Mouse (Mus musculus) lung, postnatal 36 days (tissue): Measurements from ENCODE around the gene Rassf8.
A peak's percentile ranks its signal among the peaks of the same experiment; 100 is the strongest.

Experiments
- DNase-seq: peaks from one replicate; pipeline ENCODE4 v3.0.0; 2022; ENCODE audit warnings: mixed read lengths

The Rassf8 gene

GRCm38 (mm10) chr6:145746132-145746849, at the start of gene Rassf8:
TSS of gene Rassf8 (plus strand) at chr6:145746748.
- DNase-seq: peak; percentile 92

GRCm38 (mm10) chr6:145701021-145701540, 45.5 kb upstream of the Rassf8 start:
- peak; percentile 40 for DNase-seq

GRCm38 (mm10) chr6:145703667-145704066, 42.9 kb upstream of the Rassf8 start:
- peak; percentile 50 for DNase-seq

GRCm38 (mm10) chr6:145709956-145710720, 36.4 kb upstream of the Rassf8 start:
- DNase-seq: peak; percentile 11

- no peak for DNase-seq
Measured at GRCm38 (mm10) chr6:145710797-145711196, 35.8 kb upstream of the Rassf8 start.

GRCm38 (mm10) chr6:145711320-145711719, 35.2 kb upstream of the Rassf8 start:
- no peak for DNase-seq

GRCm38 (mm10) chr6:145713241-145714114, 33.1 kb upstream of the Rassf8 start:
- DNase-seq: no peak

GRCm38 (mm10) chr6:145714131-145714530, 32.4 kb upstream of the Rassf8 start:
- DNase-seq: no peak

- no peak for DNase-seq
Measured at GRCm38 (mm10) chr6:145722596-145722995, 24.0 kb upstream of the Rassf8 start.

GRCm38 (mm10) chr6:145723131-145723863, 23.3 kb upstream of the Rassf8 start:
- no peak for DNase-seq

- no peak for DNase-seq
Measured at GRCm38 (mm10) chr6:145725849-145726248, 20.7 kb upstream of the Rassf8 start.

GRCm38 (mm10) chr6:145726986-145727385, 19.6 kb upstream of the Rassf8 start:
- no peak for DNase-seq

- no peak for DNase-seq
Measured at GRCm38 (mm10) chr6:145732868-145733267, 13.7 kb upstream of the Rassf8 start.

- DNase-seq: no peak
Measured at GRCm38 (mm10) chr6:145733276-145733675, 13.3 kb upstream of the Rassf8 start.

GRCm38 (mm10) chr6:145733911-145734310, 12.6 kb upstream of the Rassf8 start:
- DNase-seq: no peak

GRCm38 (mm10) chr6:145736099-145736498, 10.4 kb upstream of the Rassf8 start:
- DNase-seq: no peak

GRCm38 (mm10) chr6:145739231-145739630, 7.3 kb upstream of the Rassf8 start:
- no peak for DNase-seq

- no peak for DNase-seq
Measured at GRCm38 (mm10) chr6:145740011-145740410, 6.5 kb upstream of the Rassf8 start.

- no peak for DNase-seq
Measured at GRCm38 (mm10) chr6:145745291-145745690, 1.3 kb upstream of the Rassf8 start.

GRCm38 (mm10) chr6:145746921-145747670, 548 bp downstream of the Rassf8 start:
- DNase-seq: peak; percentile 39
